Mouse (Mus musculus) midbrain, postnatal 0 days (tissue): ENCODE measurements around the gene Entpd1. TPM values are rescaled to one million over a fixed set of nuclear protein-coding genes. Genes with fewer than 3 reads are reported as not detected.

Source experiments
- ATAC-seq: fragments of 200-750 bp; cut with Nextera tagmentation; 2 replicates; pipeline ENCODE4 v1.8.0; 2017; ENCODE audit warnings: moderate number of reproducible peaks, mild to moderate bottlenecking, moderate TSS enrichment, moderate library complexity; ENCODE audit not compliant: low FRiP score
- DNase-seq: peaks from one replicate; pipeline ENCODE4 v3.0.0-alpha.2; 2015; ENCODE audit warnings: low spot score
- H3K27ac ChIP-seq: fragments of 300-500 bp; sonication (generic); 2 replicates; pipeline ENCODE4 v1.5.1; 2014; ENCODE audit warnings: low read depth, mild to moderate bottlenecking, low read length, mixed read lengths
- H3K27me3 ChIP-seq: fragments of 300-500 bp; sonication (generic); 2 replicates; pipeline ENCODE4 v1.6.1; 2014; ENCODE audit warnings: low read length, control low read depth, mixed read lengths; ENCODE audit not compliant: insufficient read depth
- H3K36me3 ChIP-seq: fragments of 300-500 bp; sonication (generic); 2 replicates; pipeline ENCODE4 v1.6.1; 2014; ENCODE audit warnings: low read length, control low read depth, mixed read lengths; ENCODE audit not compliant: insufficient read depth
- H3K4me1 ChIP-seq: fragments of 300-500 bp; sonication (generic); 2 replicates; pipeline ENCODE4 v1.6.1; 2014; ENCODE audit warnings: mild to moderate bottlenecking, control low read depth, antibody characterized with exemption, low read length, mixed read lengths; ENCODE audit not compliant: insufficient read depth
- H3K4me2 ChIP-seq: fragments of 300-500 bp; sonication (generic); 2 replicates; pipeline ENCODE4 v1.6.1; 2014; ENCODE audit warnings: low read depth, mild to moderate bottlenecking, low read length, mixed read lengths; ENCODE audit not compliant: poor library complexity, severe bottlenecking
- H3K4me3 ChIP-seq: fragments of 300-500 bp; sonication (generic); 2 replicates; pipeline ENCODE4 v1.5.1; 2014; ENCODE audit warnings: low read depth, mild to moderate bottlenecking, low read length, moderate library complexity
- H3K9ac ChIP-seq: fragments of 300-500 bp; sonication (generic); replicated peaks from 2 replicates; pipeline ENCODE4 v1.6.1; 2014; ENCODE audit warnings: mild to moderate bottlenecking, low read length, moderate library complexity, mixed read lengths; ENCODE audit not compliant: poor library complexity, severe bottlenecking
- H3K9me3 ChIP-seq: fragments of 300-500 bp; sonication (generic); 2 replicates; pipeline ENCODE4 v1.6.1; 2016; ENCODE audit warnings: low read length, control low read depth
- CTCF ChIP-seq: IDR thresholded peaks from 2 replicates; pipeline ENCODE4 v1.5.1; 2016; ENCODE audit warnings: antibody characterized with exemption, mild to moderate bottlenecking
- WGBS: fragments of 180-500 bp; shearing (Covaris S2); extraction: QIAGEN DNeasy Blood & Tissue Kit; methylation state at CpG from one replicate; pipeline ENCODE4 v1.1.7; 2014; 5-methylcytosine and 5-hydroxymethylcytosine counted together
- polyA plus RNA-seq: library from polyadenylated mRNA; unstranded; fragments of >200 nt; fragmentation: Nextera tagmentation; extraction: Ambion mirVana; gene quantifications from 2 replicates; pipeline ENCODE4 v1.2.1, GENCODE M21; 2015
- total RNA-seq: library from RNA; depleted of rRNA; stranded (reverse); fragments of >200 nt; gene quantifications from 2 replicates; pipeline ENCODE4 v1.2.3, GENCODE M21; 2014; rRNA removed

Gene Entpd1
- total and polyA plus RNA-seq, 2 experiments from 2014 or later: 6.9 to 9.6 TPM

DNA sequence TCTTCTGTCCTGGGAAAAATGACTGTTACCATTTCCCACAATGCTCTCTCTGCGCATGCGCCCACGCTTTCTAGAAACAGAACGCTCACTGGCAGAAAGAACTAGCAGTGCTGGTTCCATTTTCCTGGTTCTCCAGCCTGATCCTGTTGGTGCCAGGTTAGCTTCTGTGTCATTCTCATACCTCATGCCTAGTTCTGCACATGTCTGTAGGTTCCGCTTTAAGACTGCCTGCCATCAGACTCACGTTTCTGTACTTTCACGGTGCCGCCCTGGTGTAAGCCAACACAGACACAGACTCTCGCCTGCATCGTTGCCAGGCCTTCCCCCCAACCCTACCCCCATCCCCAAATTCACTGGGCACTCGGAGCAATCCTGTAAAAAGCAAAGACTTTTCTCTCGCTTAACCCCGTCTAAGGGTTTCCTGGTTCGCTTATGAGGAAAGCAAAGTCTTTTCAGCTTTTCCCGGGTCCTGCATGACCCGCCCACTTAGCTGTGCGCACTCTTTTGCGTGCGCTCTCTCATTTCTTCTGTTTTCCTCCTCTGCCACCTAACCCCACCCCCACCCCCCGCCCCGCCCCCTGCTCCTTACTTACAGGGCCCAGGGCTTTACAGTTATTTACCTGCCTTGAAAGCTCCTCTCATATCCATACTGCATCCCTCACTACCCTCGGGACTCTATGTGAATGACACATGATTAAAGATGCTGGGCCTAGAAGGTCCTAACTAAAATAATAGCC lies 150.0 kb downstream of the Entpd1 start:
- H3K4me2 ChIP-seq: peak overlapping the region; percentile 42
- H3K4me1 ChIP-seq: no peaks in the 10 kb centered on the region
- H3K9ac ChIP-seq: peak overlapping the region; percentile 44; the same call in 1 of the 2 replicates
- no peak overlapping the region for H3K27ac ChIP-seq
- ATAC-seq (0 out of 2 replicates have a peak, but pooled peaks have one; percentile 23), DNase-seq (peak; percentile 9)
- peak overlapping the region; percentile 23; the same call in 1 of the 2 replicates for H3K4me3 ChIP-seq
- no peak for TF ChIP-seq CTCF
- no peaks in the 10 kb centered on the region for H3K27me3 ChIP-seq
- H3K9me3 ChIP-seq: no peaks in the 10 kb centered on the region
- 40% methylated on average over 22 of the region's 22 CpGs for WGBS
- H3K36me3 ChIP-seq: no peaks in the 10 kb centered on the region

DNA sequence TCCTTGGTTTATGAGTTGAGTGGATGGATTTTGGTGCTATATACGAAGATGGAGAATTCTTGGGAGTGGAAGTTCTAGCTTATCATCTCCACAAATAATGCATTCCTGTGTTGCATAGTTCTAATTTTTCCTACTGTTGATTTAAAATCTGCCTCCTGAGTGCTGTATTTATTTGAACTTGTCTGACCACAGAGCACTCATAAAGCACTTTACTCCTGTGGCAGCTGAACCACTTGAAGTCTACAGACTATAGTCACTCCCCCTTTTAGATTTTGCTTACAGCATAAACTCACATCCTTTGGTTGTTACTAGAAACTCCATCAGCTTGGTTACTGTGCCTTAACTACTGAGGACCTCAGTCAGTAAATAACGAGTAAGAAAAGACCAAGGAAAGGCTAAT lies 155.0 kb downstream of the Entpd1 start:
- ATAC-seq (no peak), DNase-seq (no peak)
- Histone ChIP-seq H3K9me3 (no peaks in the 10 kb centered on the region), H3K4me3 (no peak overlapping the region), H3K9ac (no peak overlapping the region), H3K36me3 (no peaks in the 10 kb centered on the region), H3K27me3 (no peaks in the 10 kb centered on the region), H3K4me1 (no peaks in the 10 kb centered on the region), H3K4me2 (no peak overlapping the region), H3K27ac (no peak overlapping the region)
- no peak for TF ChIP-seq CTCF
- 90% methylated on average over 2 of the region's 2 CpGs for WGBS

DNA sequence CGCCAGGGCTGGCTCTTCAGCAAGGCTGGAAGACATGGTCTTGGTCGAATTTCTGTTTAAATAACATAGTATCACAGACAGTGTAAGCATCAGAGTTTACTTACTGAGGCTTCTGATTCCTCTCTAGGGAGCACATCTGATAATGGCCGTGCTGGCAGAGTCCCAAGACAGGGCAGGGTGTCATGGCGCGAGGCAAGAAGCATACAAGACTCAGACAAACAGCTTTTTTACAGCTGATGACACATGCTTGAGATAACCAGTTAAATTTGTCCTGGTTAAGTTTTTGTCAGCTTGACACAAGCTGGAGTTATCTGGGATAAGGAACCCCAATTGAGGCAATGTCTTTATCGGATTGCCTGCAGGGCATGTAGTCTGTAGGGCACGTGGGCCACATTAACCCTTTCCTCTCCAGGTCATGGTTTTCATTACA lies 157.2 kb downstream of the Entpd1 start:
- whole genome bisulfite sequencing: 43% methylated on average over 7 of the region's 7 CpGs
- Histone ChIP-seq H3K9me3 (no peaks in the 10 kb centered on the region), H3K9ac (no peak overlapping the region), H3K4me1 (no peaks in the 10 kb centered on the region), H3K27ac (no peak overlapping the region), H3K4me2 (no peak overlapping the region), H3K4me3 (no peak overlapping the region), H3K27me3 (no peaks in the 10 kb centered on the region), H3K36me3 (no peaks in the 10 kb centered on the region)
- DNase-seq: no peak
- TF ChIP-seq CTCF: no peak
- ATAC-seq: no peak

DNA sequence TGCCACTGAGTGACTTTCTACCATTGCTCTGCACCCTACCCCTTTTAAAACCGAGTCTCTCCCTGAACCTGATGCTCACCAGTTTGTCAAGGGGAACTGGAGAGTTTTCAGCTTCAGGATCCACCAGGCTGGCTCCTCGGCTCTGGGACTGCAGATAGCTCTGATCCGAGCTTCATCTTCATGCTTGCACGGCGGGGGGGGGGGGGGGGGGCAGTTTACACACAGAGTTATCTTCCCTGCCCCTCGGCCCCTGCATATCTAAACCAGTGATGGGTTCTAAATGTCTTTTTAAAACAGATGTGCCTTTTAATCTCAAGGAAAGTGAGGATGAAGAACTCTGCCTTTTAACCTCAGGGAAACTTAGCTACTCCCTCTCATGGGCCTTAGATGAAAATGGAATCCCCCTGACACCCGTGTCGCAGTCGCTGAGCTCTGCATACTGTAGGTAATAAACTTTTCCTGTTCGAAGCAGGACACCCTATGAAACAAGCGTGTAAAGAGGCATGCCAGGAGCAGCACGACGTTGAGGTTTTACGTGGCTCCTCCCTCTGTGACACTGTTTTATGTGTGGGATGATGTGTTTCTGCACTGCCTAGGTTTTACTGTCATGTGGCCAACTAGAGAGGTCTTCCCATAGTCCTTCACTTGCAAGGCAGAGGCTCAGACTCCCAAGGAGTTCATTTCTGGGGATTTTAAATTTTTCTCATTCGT lies 176.0 kb downstream of the Entpd1 start:
- Histone ChIP-seq H3K4me3 (no peak overlapping the region), H3K9ac (no peak overlapping the region), H3K27me3 (no peaks in the 10 kb centered on the region), H3K36me3 (no peaks in the 10 kb centered on the region), H3K9me3 (no peaks in the 10 kb centered on the region), H3K4me1 (no peaks in the 10 kb centered on the region), H3K4me2 (no peak overlapping the region), H3K27ac (no peak overlapping the region)
- DNase-seq (no peak), ATAC-seq (no peak)
- TF ChIP-seq CTCF: no peak
- 74% methylated on average over 14 of the region's 15 CpGs for WGBS

DNA sequence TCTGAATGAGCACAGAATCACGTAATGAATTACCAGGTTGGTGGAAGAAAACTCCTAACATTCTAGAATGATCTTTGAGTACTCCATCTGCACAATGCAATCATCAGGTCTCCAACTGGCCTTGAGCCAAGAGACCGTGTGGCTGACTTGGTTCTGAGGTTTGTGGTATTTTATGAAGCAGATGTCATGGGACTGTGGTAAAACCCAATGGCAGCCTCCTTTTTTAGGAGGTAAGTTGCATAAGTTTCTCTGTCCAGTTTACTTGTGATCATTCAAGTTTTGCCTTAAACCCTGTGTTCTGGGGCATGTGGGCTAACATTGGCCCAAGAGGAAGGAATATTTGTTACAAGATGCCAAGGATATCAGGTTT lies 176.5 kb downstream of the Entpd1 start:
- H3K9ac ChIP-seq: no peak overlapping the region
- no peaks in the 10 kb centered on the region for H3K36me3 ChIP-seq
- DNase-seq (no peak), ATAC-seq (no peak)
- H3K4me1 ChIP-seq: no peaks in the 10 kb centered on the region
- H3K9me3 ChIP-seq: no peaks in the 10 kb centered on the region
- no peak for TF ChIP-seq CTCF
- H3K27ac ChIP-seq: no peak overlapping the region
- no peak overlapping the region for H3K4me2 ChIP-seq
- H3K4me3 ChIP-seq: no peak overlapping the region
- 79% methylated on average over 2 of the region's 2 CpGs for WGBS
- H3K27me3 ChIP-seq: no peaks in the 10 kb centered on the region

Other genes with a start within 250 kb of the Entpd1 start
- gene Sorbs1, start 98.6 kb upstream of the Entpd1 start, total RNA-seq: 53.1 and 74.1 TPM in 2 replicates
- 55.6 and 60.4 TPM in 2 replicates for gene Sorbs1, start 98.6 kb upstream of the Entpd1 start, polyA plus RNA-seq
- gene Aldh18a1, start 23.9 kb upstream of the Entpd1 start, total RNA-seq: 67.4 and 73.6 TPM in 2 replicates
- 28.9 and 31.4 TPM in 2 replicates for gene Aldh18a1, start 23.9 kb upstream of the Entpd1 start, polyA plus RNA-seq
- gene Tctn3, start 133 bp upstream of the Entpd1 start, total RNA-seq: 28.7 and 35.5 TPM in 2 replicates
- gene Tctn3, start 133 bp upstream of the Entpd1 start, polyA plus RNA-seq: 15.9 and 16.0 TPM in 2 replicates
- 0.57 TPM in 1 of 2 replicates, not detected in the other for gene Cc2d2b, start 136.4 kb downstream of the Entpd1 start, total RNA-seq
- 0.28 and 0.31 TPM in 2 replicates for gene Cc2d2b, start 136.4 kb downstream of the Entpd1 start, polyA plus RNA-seq
- gene Ccnj, start 218.9 kb downstream of the Entpd1 start, total RNA-seq: 12.5 and 16.6 TPM in 2 replicates
- gene Ccnj, start 218.9 kb downstream of the Entpd1 start, polyA plus RNA-seq: 8.6 and 9.7 TPM in 2 replicates